Mouse (Mus musculus) embryo, embryonic 10 days (tissue): ENCODE data around the gene Map2k7.

Source experiments
- DNase-seq: peaks from one replicate; pipeline ENCODE4 v3.0.0-alpha.2; 2015; ENCODE audit warnings: low spot score

Map2k7 gene

DNA sequence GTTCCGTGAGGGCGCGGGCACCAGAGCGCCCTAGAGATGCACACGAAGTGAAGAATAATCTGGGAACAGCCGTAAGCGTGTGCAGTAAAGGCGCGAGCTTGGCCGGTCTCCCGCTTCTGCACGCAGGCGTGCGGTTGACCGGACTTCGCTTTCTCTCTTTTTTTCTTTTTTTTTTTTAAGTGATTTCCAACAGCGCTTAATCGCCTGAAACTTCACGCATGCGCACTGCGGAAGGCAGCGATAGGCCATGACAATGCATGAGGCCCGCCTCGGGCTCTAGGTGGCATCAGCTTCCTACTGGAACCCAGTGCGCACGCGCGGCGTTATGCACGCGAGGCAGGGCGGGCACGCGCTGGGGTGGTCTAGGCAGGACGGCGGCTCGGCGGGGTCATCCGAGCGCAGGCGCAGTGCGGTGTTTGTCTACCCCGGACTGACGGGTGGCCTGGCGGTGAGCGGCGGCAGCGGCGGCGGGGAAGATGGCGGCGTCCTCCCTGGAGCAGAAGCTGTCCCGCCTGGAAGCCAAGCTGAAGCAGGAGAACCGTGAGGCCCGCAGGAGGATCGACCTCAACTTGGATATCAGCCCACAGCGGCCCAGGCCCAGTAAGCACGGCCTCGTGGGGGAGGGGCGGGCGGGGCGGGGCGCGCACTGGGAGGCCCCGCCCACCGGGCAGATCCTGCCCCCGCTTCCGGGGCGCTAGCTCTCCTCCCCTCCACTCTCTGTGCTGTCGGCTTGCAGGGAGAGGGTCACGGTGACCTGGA, at the start of gene Map2k7, which contains the start of gene Gm49320:
TSS of gene Map2k7 (plus strand) at position 307 of the 759 bp plus-strand sequence.
TSS of gene Gm49320 (plus strand) at position 432 of the 759 bp plus-strand sequence.
- peak; percentile 100 for DNase-seq

DNA sequence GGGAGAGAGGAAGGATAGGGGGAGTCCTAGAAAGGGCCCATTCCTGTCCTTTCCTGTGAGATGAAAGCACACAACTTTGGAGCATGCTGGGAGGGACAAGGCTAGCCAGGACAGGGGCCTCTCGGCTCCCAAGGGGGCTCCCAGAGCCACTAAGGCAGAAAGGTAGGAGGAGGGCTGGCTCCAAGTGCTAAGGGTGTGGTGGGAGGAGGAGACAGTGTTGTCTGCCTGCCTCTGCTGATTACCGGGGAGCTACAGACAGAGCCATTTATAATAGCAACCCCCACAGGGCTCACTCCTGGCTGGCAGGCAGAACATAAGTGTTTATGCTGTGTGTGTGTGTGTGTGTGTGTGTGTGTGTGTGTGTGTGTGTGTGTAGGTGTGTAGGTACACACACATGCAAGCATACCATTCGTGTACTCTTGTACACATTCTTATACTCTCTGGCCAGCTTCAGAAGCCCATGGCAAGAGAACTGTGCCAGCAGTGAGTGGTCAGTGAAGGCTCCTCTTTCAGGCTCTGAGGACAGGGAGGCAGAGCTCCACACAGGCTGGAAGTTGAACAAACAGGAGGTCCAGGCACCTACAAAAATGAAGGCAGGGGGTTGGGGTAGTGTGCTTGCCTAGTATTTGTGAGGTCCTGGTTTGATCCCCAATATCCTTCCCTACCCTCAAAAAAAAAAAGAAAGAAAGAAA, 49.4 kb upstream of the Map2k7 start:
- no peak for DNase-seq

DNA sequence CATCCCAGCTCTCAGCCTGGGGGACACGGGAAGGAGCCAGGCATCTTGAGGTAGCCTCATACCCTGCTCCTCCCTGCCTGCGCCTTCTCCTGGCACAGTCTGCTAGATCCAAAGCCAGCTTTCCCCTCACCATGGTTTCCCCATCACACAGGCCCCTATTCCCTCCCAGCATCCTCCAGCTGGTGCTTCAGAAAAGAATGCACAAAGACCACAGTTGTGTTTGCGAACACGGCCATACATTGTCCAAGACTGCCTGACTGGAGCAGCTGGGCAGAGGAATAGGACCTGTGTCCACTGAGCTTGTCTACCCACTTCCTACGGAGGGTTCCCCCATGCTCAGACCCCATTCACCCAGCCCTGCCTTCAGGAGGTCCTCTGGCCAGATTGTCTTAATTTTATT, 46.2 kb upstream of the Map2k7 start:
- no peak for DNase-seq

DNA sequence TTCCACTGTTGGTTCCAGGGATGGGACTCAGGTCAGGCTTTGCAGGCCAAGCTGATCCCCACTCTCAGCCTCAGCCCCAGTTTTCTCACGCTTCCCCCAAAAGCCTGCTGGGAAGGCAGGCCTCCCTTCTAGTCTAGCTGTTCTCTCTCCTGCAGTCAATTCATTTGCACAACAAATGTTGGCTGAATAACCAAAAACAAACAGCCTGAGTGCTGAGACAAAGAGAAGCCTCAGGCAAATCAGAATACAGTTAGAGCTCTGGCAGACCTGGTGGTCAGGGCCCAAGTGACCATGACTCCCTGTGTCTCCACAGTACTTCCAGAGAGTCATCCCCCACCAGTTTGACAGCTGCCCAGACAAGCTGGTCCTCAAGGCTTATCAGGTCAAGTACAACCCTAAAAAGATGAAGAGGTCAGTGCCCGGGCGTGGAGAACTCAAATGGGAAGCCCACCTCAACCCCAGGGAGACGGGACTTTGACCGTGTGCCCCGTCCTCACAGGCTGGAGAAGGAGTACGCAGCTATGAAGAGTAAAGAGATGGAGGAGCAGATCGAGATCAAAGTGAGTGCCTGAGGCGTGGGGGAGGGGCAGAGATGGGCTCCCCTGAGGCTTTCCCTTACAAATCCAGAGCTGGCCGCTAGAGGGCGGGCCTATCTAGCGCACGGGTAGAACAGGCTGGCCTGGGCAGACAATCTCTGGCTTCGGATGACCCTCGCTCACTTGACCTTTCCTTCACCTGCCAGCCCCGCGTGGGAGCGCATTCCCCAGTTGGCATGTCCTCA, 45.5 kb upstream of the Map2k7 start:
- DNase-seq = peak; percentile 87

DNA sequence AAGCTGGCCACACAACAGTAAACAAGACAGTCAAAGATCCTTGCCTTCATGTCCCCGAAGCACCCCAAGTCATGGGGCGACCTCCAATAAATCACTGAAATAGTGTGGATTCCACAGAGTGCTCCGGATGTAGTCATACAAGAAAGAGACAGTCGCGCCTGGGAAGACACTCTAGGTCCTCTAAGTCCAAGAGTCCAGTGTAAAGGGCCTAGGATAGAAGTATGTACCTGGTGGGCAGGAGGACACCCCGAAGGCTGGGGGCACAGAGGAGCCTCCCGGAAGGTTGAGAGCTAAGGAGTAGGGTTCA, 45.0 kb upstream of the Map2k7 start:
- DNase-seq = no peak

DNA sequence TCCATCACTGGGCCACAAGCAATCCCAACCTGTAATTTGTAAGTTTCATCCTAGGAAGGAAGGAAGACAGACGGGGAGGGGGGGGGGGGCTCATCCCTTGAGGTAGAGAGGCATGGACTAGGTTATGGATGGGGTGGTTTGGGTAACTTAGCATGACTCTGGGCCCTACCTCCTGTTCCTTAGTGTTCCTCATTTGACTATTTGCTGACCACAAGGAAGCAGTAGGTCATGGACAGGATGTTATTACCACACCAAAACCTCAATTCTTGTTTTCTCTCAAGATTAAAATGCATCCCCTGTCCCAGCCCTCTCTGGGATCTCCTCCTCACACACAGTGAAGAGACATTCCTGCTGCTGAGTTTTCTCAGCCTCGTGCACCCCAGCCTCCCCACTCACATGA, 37.2 kb upstream of the Map2k7 start:
- DNase-seq = no peak

DNA sequence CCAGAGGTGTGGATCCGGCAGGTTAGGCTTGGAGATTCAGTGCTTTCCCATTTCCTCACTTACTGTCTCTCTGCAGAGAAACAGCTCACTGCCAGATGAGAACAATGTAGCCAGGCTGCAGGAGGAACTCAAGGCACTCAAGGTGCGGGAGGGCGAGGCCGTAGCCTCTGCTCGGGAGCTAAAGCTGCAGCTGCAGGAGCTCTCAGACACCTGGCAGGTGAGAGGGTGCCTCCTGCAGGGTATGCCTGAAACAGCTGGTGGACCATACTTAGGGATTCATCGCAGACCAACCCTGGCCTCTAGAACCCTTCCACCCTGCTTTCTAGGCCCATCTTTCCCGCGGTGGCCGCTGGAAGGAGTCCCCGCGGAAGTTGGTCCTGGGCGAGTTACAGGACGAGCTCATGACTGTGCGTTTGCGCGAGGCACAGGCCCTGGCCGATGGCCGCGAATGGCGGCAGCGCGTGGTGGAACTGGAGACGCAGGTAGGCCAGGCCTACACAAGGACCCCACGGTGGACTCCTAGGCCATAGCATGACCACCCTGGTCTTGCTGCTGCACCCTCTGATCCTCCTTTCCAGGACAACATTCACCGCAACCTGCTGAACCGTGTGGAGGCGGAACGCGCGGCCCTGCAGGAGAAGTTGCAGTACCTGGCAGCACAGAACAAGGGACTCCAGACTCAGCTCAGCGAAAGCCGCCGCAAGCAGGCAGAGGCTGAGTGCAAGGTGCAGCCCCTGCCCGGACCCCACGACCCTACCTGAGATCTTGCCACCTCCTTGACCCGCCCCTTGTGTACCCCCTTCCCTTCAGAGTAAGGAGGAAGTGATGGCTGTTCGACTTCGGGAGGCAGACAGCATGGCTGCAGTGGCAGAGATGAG, 33.1 kb upstream of the Map2k7 start:
- peak; percentile 21 for DNase-seq

DNA sequence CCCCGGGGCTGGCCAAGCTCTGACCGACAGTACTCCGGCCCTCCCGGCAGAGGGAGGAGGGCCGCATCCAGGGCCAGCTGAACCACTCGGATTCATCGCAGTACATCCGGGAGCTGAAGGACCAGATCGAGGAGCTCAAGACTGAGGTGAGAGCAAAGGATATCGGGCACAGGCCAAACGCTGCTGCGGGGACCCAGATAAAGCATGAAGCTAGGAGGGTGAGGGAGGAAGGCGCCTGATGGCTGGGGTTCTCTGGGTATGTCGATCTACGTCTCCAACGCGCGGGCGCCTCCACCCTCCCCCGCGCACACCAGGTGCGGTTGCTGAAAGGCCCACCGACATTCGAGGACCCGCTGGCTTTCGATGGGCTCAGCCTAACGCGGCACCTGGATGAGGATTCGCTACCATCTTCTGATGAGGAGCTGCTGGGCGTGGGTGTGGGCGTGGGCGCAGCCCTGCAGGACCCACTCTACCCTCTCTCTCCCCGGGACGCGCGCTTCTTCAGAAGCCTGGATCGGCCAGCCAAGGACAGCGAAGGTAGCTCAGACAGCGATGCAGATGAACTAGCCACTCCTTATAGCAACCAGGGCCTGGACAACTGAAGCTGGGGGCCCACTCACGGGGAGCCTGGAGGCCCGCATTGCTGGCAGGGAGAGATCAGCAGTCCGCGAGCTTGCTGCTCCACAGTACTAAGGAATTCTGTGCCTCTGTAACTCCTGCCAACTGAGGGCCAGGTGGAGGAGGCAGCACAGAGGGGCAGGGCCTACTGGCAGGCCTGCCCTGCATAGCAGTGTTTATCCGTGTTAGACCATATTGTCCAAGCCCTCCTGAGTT, 32.1 kb upstream of the Map2k7 start:
- DNase-seq = peak; percentile 24

DNA sequence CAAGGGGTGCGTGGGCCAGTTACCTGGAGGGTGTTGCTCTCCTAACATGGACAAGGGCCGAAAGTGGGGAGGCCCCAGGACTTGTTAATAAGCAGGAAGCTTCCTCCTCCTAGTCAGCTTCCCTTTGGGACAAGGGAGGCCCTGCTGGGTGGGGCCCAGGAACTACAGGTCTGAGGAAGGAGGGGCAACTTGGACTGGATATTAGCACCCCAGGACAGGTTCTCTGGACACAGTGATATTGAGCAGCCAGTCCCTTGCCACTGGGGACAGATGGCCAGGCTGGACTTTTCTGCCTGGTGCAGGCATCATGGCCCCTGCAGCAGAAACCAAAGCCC, 31.6 kb upstream of the Map2k7 start:
- DNase-seq = no peak

DNA sequence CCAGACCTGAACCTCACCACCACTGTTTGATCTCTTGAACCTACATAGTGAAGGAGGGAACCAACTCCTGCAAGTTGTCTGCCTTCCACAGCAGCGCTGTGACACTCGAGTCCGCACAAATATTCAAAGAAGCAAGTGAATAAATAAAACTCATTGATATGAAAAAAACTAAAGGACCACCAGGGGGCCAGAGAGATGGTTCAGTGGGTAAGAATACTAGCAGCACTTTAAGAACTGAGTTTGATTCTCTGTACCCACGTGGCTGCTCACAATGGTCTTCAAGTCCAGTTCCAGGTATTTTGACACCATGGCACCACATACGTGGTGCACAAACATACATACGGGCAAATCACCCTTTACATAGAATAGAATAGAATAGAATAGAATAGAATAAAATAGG, 27.4 kb upstream of the Map2k7 start:
- DNase-seq = no peak

DNA sequence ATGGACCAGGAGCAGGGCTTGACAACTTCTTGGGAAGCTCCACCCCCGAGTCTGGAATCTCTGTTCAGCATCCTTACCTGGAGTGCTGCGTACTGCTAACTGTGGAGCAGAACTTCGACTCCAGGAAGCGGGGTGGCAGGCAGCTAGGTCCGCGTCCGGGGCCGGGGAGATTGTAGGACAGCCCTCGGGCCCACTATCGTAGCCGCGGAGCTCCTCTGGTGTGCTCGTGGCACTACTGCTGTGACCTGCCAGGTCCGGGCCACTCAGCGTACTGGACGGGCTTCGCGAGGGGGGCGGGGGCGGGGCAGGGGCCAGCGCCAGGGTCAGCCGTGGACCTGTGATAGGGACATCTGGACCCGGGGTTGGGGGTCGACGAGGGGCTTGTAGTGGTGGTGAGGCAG, 25.7 kb upstream of the Map2k7 start:
- DNase-seq = peak; percentile 28

DNA sequence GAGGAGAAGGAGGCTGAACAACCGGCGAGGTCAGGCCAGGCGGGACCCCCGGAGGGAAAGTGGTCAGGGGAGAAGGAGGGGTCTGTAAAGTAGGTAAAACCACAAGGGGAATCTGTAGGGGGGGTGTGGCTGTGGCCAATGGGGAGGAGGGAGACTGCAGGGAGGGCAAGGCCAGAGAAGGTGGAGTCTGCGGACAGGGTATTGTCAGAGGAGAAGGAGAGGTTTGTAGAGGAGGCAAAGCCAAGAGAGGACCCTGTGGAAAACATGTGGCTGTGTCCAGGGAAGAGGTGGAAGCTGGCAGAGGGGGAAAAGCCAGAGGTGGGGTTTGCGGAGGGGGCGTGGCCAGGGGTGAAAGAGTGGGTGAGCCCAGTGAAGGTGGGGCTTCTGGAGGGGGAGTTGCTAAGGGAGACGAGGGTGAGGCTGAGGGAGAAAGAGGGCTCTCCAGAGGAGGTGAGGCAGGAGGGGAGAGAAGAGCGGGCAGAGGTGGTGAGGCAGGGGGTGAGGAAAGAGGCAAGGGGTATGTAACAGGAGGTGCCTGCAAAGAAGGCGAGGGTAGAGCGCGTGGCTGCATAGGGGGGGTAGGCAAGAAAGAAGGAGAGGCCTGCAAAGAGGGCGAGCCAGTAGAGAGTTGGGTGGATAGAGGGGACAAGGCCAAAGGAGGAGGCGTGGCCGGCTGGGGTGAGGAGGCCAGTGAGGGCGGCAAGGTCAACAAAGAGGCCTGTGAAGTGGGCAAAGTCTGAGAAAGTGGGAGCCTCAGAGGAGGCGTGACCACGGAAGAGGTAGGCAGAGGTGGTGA, 25.1 kb upstream of the Map2k7 start:
- DNase-seq = peak; percentile 64

DNA sequence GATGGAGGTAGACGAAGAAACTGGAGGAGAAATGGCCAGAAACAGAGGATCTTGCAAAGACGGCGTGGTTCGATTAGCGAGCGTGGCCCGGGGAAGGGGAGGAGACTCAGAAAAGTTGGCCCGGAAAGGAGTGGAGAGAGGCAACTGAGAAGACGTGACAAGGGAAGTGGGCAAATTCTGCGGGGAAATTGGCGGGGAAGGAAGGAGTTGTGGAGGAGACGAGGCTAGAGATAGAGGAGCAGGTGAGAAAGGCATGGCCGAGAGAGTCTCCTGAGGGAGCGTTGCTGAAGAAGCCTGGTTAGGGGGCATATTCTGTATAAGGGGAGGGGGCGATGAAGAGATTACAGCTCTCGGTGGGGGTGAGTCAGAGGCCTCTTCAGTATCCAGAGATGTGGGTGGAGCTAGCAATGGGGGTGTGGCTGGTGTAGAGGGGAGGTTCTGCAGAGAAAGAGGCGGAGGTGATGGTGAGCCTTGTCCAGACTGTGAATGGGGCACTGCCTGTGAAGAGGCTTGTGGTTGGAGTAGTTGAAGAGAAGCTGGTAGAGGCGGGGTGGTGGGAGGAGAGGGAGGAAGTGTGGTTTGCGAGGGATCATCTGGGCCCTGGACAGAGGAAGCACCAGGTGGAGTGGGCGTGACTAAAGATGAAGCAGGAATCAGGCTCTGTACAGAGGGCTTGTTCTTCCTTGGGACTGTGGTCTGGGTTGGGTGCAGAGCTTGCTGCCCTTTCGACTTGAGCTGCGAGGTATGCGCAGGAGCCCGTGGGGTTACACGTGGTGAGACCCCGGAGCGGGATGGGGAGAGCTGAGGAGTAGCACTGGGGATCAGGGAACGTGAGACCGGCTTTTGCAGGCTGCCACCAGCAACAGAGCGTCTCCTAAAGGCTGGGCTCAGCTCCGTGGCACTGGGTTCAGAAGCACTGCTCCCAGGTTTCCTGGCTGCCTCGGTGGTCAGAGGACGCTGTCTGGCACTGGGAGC, 24.2 kb upstream of the Map2k7 start:
- peak; percentile 73 for DNase-seq

DNA sequence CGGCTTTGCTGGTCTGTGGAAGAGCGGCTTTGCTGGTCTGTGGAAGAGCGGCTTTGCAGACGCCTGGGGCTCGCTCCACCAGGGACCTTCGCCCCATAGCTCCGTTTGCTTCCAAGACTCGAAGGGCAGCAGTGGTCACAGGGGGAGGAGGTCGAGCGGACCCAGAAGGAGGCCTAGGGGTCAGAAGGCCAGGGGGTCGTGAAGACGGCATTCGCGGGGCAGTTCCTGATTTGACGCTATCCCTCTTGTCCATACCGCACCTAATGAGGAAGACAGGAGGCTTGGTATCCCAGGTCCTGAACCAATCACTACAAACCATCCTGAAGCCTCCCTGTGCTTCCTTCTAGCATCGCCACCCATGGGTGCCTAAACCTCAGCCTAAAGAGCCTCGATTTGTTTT, 22.2 kb upstream of the Map2k7 start:
- no peak for DNase-seq

DNA sequence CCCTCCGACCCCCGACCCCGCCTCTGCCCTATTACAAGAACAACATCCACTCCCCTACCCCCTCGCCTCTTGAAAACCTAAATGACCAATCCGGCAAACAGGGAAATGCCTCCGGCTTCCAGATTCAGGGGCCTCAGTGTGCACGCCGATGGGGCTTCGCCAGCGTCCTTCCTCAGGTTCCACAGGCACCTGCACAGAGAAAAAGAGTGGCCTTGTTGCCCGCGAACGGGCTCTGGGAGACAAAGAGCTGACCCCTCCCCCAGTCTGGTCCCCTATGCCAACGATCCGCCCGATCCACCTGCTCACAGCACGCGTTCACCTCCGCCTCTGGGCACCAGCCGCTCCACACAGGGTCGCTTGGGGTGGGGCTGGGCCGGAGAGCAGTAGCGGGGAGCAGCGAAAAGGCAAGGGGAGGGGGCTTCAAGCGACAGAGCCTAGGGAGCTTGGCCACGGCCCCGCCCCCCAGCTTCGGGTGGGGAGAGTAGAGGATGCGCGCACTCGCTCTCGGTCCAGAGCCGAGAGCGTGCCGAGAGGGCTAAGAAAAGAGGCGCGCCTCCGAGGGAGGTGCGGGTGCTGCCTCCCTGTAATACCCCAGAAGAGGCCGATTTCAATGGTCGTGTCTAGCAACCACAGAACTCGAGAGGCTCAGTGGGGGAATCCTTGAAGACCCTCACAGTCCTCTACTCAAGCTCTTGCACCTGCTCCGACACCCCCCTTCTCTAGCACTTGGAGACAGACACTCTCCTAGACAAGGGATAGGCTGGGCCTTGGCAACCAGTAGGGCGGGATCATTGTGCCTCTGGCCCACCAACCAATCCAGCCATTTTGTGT, 21.5 kb upstream of the Map2k7 start, which contains the start of gene Prr36:
TSS of gene Prr36 (minus strand) at position 669 of the 831 bp plus-strand sequence.
- DNase-seq = peak; percentile 79

DNA sequence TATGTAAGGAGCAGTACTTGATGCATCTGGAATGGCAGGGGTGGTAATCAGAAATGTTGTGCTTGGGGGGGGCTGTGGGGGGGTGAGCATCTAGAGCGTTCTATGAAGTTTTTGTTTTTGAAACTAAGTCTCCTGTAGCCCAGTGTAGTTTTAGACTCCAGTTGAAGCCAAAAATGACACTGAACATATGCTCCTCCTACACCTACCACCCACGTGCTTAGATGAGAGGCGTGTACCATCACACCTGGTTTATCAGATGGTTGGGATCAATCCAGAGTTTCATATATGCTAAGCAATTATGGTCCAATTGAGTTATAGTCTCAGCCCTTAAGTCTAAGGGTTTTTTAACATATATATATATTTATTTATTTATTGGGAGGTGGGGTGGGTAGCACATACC, 18.9 kb upstream of the Map2k7 start:
- DNase-seq = no peak

DNA sequence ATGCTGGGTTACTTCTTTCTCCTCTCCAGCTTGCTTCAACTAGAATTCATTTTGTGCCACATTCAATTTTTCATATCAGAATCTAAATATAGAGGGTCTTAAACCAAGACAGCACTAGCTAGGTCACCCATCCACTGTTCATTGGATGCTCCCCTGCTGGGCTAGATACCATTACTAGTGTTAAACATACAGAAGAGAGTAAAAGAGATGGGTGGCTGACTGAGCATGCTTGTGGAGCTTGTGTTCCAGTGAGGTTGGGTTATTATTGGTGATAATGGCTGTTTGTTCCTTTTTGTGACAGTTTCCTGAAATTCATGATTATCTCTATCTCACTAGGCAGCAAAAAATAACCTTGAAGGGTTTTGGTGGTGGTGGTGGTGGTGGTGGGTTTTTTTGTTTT, 16.5 kb upstream of the Map2k7 start:
- no peak for DNase-seq

DNA sequence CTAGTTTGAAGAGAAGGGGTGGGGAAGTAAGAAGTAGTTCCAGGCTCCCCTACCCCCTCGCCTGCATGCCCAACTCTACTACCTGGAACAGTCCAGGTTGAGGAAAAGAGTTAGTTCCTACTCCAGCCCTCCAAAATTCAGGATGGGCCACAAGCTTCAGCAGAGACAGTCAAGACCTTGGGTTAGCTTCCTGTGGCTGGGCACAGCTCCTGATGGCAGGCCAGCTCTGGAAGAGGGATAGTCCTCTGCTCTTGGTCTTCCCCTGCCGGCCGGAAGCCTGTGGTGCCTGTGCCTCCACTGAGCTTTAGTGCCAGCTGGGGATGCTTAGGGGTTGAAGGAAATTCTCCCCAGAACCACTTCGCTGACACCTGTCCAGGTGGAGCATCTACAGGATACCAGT, 12.2 kb upstream of the Map2k7 start:
- no peak for DNase-seq
